Mouse (Mus musculus): ENCODE results near the gene Olfr414.

- TF ChIP-seq POLR2A (IDR thresholded peaks at IDR 0.05; ENCODE audit: extremely low read depth, insufficient read depth, low read length) (no peak), CTCF (IDR thresholded peaks at IDR 0.05; ENCODE audit: low read depth, low read length) (no peak)
Observed at GRCm38 (mm10) chr1:174390746-174391145, 33.1 kb upstream of the Olfr414 start, which contains the start of gene Olfr248.
